Mouse (Mus musculus) myocyte (in vitro differentiated cells): ENCODE measurements around the gene Gm21973.

Experiments used
- MAX ChIP-seq: IDR thresholded peaks from one replicate; pipeline ENCODE4 v1.6.1; 2011; ENCODE audit warnings: low read depth, mild to moderate bottlenecking, control low read depth
- POLR2A ChIP-seq: IDR thresholded peaks from one replicate; pipeline ENCODE4 v1.6.1; 2011; ENCODE audit warnings: low read depth, mild to moderate bottlenecking, control low read depth, moderate library complexity; ENCODE audit not compliant: insufficient read length
- TCF12 ChIP-seq: IDR thresholded peaks from one replicate; pipeline ENCODE4 v1.6.1; 2011; ENCODE audit warnings: mild to moderate bottlenecking, control low read depth; ENCODE audit not compliant: poor library complexity, insufficient read depth, severe bottlenecking
- USF1 ChIP-seq: IDR thresholded peaks from one replicate; pipeline ENCODE4 v1.6.1; 2011; ENCODE audit warnings: low read depth, mild to moderate bottlenecking, control low read depth, moderate library complexity

GRCm38 (mm10) chr15:10277461-10277860 is 47.7 kb upstream of the Gm21973 start:
- TF ChIP-seq POLR2A (no peak), MAX (no peak), USF1 (no peak), TCF12 (no peak)
